Mouse (Mus musculus) spleen, adult 18-20 months (tissue): ENCODE data around the gene Bnipl.

Experiments used
- DNase-seq, 2 experiments: peaks; one replicate each; pipeline ENCODE4 v3.0.0; 2022; ENCODE audit warnings: mixed read lengths in 2 of 2

Bnipl gene

GRCm38 (mm10) chr3:95250783-95251424 lies at the start of gene Bnipl:
Gene Bnipl (minus strand): TSS chr3:95251193.
- DNase-seq, result no peak

- DNase-seq, result no peak
Observed at GRCm38 (mm10) chr3:95298018-95298417, 47.0 kb upstream of the Bnipl start.

GRCm38 (mm10) chr3:95296103-95296469 lies 45.1 kb upstream of the Bnipl start:
- peak in 1 of 2 experiments; percentile 55 for DNase-seq

- no peak for DNase-seq
Observed at GRCm38 (mm10) chr3:95295321-95296102, 44.5 kb upstream of the Bnipl start.

GRCm38 (mm10) chr3:95294718-95295117 lies 43.7 kb upstream of the Bnipl start:
- no peak for DNase-seq

GRCm38 (mm10) chr3:95294316-95294715 lies 43.3 kb upstream of the Bnipl start:
- DNase-seq, result no peak

GRCm38 (mm10) chr3:95293537-95293936 lies 42.5 kb upstream of the Bnipl start:
- DNase-seq, result no peak

- DNase-seq, result no peak
Observed at GRCm38 (mm10) chr3:95292899-95293298, 41.9 kb upstream of the Bnipl start.

GRCm38 (mm10) chr3:95291041-95291440 lies 40.0 kb upstream of the Bnipl start:
- DNase-seq, result no peak

GRCm38 (mm10) chr3:95290156-95290555 lies 39.2 kb upstream of the Bnipl start:
- no peak for DNase-seq

GRCm38 (mm10) chr3:95289419-95289818 lies 38.4 kb upstream of the Bnipl start:
- DNase-seq, result no peak

- DNase-seq, result no peak
Observed at GRCm38 (mm10) chr3:95287541-95287940, 36.5 kb upstream of the Bnipl start.

GRCm38 (mm10) chr3:95286510-95286909 lies 35.5 kb upstream of the Bnipl start:
- no peak for DNase-seq

GRCm38 (mm10) chr3:95286011-95286410 lies 35.0 kb upstream of the Bnipl start:
- no peak for DNase-seq

- no peak for DNase-seq
Observed at GRCm38 (mm10) chr3:95285390-95285789, 34.4 kb upstream of the Bnipl start.

GRCm38 (mm10) chr3:95284501-95285281 lies 33.7 kb upstream of the Bnipl start:
- no peak for DNase-seq

- DNase-seq, result no peak
Observed at GRCm38 (mm10) chr3:95284062-95284461, 33.1 kb upstream of the Bnipl start.

GRCm38 (mm10) chr3:95283589-95283941 lies 32.6 kb upstream of the Bnipl start:
- DNase-seq, result no peak

GRCm38 (mm10) chr3:95282865-95283588 lies 32.0 kb upstream of the Bnipl start:
- DNase-seq, result peak; percentile 47 to 60

GRCm38 (mm10) chr3:95282381-95282864 lies 31.4 kb upstream of the Bnipl start:
- peak; percentile 43 to 55 for DNase-seq

GRCm38 (mm10) chr3:95281216-95282126 lies 30.5 kb upstream of the Bnipl start, which contains the start of the genes Mindy1 and Prune1:
Gene Mindy1 (plus strand): TSS chr3:95281345.
Gene Prune1 (minus strand): TSS chr3:95282076.
- DNase-seq, result peak; percentile 98
